Mouse (Mus musculus) 3T3-L1 (cell line): ENCODE measurements around the gene Gpx4.

Source experiments
- DNase-seq: peaks from one replicate; pipeline ENCODE4 v3.0.0-alpha.2; 2015; ENCODE audit warnings: low read depth, low spot score

The Gpx4 gene

GRCm38 (mm10) chr10:80103032-80103431 is 56.1 kb downstream of the Gpx4 start:
- DNase-seq, result peak; percentile 35

GRCm38 (mm10) chr10:80104181-80104580 is 57.2 kb downstream of the Gpx4 start:
- DNase-seq, result peak; percentile 96

DNA sequence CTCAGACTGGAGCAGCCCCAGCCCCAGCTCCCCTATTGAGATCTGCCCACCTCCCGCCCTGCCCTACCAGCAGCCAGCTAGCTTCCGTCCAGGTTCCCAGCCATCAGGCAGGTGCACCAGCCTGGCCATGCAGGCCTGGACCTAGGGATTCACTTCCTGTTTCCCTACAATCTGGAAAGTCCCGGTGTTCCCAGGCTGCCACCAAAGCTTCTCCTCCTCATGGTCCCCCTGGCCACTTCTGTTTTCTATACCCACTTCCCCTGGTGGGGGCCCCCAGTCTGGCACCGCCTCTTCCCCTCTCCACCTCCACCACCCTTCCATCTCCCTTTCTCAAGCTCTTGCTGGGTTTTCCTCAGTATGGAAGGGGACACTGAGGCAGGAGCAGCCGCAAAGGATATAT is 58.5 kb downstream of the Gpx4 start, which contains the start of gene Sbno2:
TSS of gene Sbno2 (minus strand) at position 112 of the 400 bp plus-strand sequence.
- DNase-seq, result no peak

DNA sequence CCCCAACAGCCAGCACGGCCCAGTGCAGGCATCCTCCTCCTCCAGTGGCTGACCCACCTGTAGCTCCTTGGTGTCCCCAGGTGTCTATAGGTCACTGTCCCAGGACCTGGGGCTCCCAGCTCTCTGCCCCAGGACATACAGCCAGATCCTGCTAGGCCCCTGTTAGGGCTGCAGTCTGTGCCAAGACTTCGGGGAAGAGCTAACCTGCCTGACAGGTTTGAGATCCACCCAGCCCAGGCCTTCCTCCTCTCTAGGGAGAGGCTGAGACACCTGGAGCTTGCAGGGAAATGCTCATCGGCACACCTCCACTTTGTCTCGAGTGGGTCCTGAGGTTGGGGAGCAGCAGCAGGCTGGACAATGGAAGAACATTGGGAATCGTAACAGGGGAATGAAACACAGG is 59.0 kb downstream of the Gpx4 start:
- no peak for DNase-seq
